Mouse (Mus musculus): ENCODE results near the gene Bscl2. TPM values are rescaled to one million over a fixed set of nuclear protein-coding genes. Genes with fewer than 3 reads are reported as not detected.

The Bscl2 gene
- 100 to 1,000 TPM in 1 of 3 experiments, 10 to 100 TPM in 2; 81.9 to 106 (median 95.9) TPM for polyA plus RNA-seq (2017; shearing (Covaris generic))

- peak; percentile 75 for ATAC-seq
These were observed at the start of gene Bscl2 for GRCm38 (mm10) chr19:8837251-8837791. TSS of gene Bscl2 (plus strand) at chr19:8837467.

DNA sequence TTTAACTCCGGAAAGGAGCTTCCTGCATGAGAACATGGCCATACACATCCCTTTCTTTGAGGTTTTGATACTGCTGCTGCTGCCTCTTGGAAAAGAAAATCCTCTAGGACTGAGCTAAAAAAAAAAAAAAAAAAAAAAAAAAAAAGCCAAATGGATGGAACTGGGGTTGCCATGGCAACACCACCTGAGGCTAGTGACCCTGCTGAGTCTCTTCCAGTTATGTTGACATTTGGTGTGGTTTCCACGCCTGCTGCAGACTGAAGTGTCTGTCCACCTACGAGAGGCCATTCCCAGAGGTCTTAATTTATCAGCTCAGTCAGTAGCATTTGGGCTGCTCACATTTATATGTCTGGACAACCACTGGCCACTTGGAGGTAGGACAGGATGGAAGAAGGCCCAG is 48.7 kb upstream of the Bscl2 start:
- ATAC-seq, result no peak

GRCm38 (mm10) chr19:8789171-8789570 is 48.1 kb upstream of the Bscl2 start:
- ATAC-seq, result no peak

DNA sequence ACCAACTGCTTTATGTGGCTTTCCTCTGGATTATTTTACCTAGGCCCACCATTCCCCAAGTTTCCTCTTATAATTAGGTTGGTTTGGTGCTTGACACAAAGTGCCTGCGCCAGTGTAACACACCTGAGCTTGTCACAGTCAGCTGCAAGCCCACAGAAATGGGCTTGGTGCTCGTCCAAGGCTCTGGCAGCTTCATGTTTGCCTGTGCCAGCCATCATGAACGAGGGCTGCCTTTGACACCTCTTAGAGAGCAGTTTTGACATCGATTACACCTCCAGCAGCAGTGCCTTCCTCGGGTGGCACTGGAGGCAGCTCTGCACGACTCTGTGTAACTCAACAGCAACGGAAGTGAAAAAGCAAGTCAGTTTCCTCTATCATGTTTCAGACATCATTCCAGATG is 47.1 kb upstream of the Bscl2 start:
- ATAC-seq, result no peak

- peak; percentile 68 for ATAC-seq
These were observed 38.9 kb upstream of the Bscl2 start, which contains the start of gene Polr2g for GRCm38 (mm10) chr19:8798264-8798946. TSS of gene Polr2g (minus strand) at chr19:8798577.

- no peak for ATAC-seq
These were observed 38.3 kb upstream of the Bscl2 start for GRCm38 (mm10) chr19:8798947-8799315.

DNA sequence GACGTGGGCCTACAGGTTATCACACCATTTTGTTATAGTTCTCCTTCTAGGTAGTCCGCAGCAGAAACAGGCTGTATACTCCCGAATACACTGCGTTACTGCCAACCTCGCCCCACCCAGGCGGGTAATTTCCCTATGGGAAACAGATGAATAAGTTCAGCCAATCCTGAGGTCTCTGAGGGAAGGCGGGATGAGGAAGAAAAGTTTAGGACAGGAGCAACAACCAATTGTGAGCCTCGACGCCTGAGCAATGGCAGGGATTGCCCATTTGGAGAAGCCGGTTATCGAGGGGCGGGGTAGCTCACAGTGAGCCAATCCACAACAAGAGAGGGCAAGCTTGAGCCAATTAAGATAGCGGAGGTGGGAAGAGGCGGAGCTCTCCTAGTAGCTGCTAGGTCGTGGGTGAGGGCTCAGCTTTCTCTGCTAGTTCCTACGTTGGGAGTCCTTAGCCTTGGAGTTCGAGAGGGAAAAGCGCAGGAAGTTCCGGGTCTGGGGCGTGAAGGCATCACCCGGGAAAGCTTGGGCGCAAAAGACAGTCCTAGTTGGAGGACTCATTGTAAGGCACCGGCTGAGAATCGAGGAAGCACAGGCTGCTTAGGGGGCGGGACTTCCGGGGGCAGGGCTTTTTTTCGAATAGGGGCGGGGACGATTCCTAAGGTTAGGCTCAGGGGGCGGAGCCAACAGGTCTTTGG is 35.0 kb upstream of the Bscl2 start, which contains the start of gene Zbtb3:
Gene Zbtb3, plus strand, starts transcription at position 426 of the 692 bp plus-strand sequence.
- peak; percentile 90 for ATAC-seq

GRCm38 (mm10) chr19:8803204-8803780 is 34.0 kb upstream of the Bscl2 start:
- ATAC-seq, result no peak

DNA sequence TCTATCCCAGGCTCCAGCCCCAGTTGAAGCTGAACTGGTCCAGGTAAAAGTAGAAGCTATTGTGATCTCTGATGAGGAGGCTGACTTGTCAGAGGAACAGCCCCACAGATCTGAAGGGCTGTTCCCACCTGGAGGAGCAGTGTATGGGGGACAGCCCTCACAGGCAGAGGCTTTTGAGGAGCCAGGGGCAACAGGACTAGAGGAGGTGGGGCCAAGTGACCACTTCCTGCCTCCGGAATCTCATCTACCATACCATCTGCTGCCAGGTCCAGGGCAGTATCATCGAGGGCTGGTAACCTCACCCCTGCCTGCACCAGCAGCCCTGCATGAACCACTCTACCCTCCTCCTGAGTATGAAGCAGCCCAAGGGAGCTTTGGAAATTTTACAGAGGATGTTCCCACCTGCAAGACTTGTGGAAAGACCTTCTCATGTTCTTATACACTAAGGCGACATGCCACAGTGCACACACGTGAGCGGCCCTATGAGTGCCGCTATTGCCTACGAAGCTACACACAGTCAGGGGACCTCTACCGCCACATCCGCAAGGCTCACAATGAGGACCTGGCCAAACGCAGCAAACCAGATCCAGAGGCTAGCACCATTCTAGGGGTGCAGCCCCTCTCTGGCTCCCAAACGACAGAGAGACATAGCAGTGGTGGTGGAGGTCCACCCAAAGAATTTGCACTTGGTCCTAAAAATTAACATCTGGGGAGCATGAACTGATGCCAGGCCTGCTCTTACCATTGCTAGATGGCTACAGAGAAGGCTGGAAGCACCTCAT is 33.2 kb upstream of the Bscl2 start:
- ATAC-seq, result no peak

- no peak for ATAC-seq
These were observed 30.5 kb upstream of the Bscl2 start for GRCm38 (mm10) chr19:8806810-8807209.

DNA sequence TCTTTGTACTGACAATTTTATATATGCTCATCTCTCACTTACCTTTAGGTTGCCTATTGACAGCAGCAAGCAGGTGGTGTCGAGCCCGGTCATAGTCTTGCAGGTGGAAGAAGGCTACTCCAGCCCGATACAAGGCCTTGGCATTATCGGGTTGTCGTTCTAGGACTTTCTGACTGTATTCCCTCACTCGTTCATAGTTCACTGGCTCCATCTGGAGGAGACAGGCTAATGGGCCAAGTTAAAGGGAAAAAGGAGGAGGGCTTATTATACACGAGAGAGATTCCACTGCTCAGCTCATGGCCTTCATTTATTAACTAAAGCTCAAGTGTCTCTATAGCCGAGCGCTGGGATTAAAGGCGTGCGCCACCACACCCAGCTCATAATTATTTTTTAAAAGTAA is 21.5 kb upstream of the Bscl2 start:
- no peak for ATAC-seq

GRCm38 (mm10) chr19:8817001-8817400 is 20.3 kb upstream of the Bscl2 start:
- no peak for ATAC-seq

GRCm38 (mm10) chr19:8818301-8818798 is 18.9 kb upstream of the Bscl2 start:
- no peak for ATAC-seq

GRCm38 (mm10) chr19:8818801-8819595 is 18.3 kb upstream of the Bscl2 start, which contains the start of gene Ttc9c:
TSS of gene Ttc9c (minus strand) at chr19:8819333.
- ATAC-seq, result peak; percentile 68

- peak; percentile 82 for ATAC-seq
These were observed 17.5 kb upstream of the Bscl2 start, which contains the start of gene Hnrnpul2 for GRCm38 (mm10) chr19:8819596-8820423. TSS of gene Hnrnpul2 (plus strand) at chr19:8820010.

GRCm38 (mm10) chr19:8820424-8820956 is 16.8 kb upstream of the Bscl2 start:
- ATAC-seq, result peak; percentile 0

DNA sequence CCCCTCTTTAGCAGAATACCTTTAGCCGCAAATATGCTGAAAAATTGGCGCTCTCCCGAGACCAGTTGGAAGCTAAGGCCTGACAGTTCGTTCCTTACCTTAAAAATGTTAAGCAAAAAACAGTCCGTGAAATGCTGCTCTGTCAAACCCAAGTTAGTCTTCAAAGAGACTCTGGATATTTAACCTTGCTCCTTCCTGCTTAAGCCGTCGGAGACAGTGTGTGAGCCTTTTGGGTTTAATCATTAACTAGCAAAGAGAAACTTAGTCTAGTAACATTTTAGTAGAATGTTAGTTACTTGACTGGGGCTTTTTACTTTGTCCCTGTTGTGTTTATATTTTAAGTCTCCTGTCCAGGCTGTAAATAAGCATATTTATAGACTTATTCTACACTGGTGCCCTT is 16.1 kb upstream of the Bscl2 start:
- no peak for ATAC-seq

- ATAC-seq, result no peak
These were observed 14.6 kb upstream of the Bscl2 start for GRCm38 (mm10) chr19:8822696-8823095.

GRCm38 (mm10) chr19:8829660-8830059 is 7.6 kb upstream of the Bscl2 start, which contains the start of gene AC129217.1:
TSS of gene AC129217.1 (plus strand) at chr19:8829773.
- no peak for ATAC-seq

DNA sequence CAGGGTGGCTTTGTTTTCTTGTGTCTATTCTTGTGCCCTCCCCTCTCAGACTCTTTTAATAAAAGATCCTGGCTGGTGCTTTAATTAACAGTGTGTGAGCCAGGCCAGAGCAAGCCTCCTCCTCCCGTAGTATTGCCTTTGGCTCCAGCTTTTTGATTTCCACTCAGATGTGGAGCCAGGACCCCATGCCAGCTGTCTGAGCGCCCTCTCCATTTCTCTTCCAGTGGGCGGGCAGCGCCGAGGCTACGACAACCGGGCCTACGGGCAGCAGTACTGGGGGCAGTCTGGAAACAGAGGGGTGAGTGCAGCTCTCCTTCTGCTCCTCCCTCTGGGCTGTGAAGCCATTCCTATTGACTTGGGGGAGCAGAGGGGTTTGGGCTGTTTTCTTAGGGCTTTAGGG is 6.6 kb upstream of the Bscl2 start:
- no peak for ATAC-seq

Measured in inflammation-experienced regulatory T-cells, adult 6 months (primary cell).